Mouse (Mus musculus) T-helper 2 cell (primary cell): ENCODE results near the gene Prr3.
"Not testable (repeated sequence)": the region's sequence is repeated elsewhere in the genome, so short reads cannot be mapped to it uniquely, and the experiment has no call there.

Experiments
- in situ Hi-C: fragments of 300-600 bp; cut with MboI, MseI; formaldehyde crosslinking; loops from one replicate; pipeline ENCODE4 v1.15.1; 2025; ENCODE audit warnings: high pct_unique_total_duplicates

Gene Prr3

DNA sequence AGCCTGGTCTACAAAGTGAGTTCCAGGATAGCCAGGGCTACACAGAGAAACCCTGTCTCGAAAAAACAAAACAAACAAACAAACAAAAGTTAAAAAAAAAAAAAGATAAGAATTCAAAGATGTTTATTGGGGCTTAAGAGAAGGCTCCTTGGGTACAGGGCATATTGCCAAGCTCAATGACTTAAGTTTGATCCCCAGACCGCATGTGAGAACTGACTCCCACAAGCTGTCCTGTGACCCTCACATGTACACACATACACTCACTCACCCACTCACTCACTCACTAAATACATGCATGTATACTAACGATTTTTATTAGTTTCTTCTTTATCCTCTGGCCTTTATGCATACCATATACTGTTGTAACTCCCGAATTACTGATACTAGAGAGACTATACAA is 20.3 kb upstream of the Prr3 start:
- in situ Hi-C loops: loop anchor here (25.0 kb wide), 1 partner anchor 788 kb away; the partner anchor contains the start of genes Gm16181, Lta and Tnf

DNA sequence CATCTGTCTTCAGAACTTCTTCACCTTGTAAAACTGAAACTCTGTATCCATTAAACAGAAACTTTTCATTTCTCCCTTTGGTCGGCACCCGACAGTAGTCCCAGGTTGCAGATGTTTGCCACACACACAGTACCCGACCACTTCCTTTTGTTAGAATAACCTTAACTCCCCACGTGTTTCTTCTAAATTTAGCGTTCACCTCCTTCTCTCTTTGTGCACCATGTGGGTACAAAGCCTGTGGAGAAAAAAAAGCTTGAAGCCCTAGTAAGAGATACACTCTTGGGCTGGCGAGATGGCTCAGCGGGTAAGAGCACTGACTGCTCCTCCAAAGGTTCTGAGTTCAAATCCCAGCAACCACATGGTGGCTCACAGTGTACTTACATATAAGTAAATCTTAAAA is 19.3 kb upstream of the Prr3 start:
- in situ Hi-C loops: loop anchor here (5.0 kb wide), 2 partner anchors 33 to 113 kb away; partner anchors contain the start of gene H2-T23

DNA sequence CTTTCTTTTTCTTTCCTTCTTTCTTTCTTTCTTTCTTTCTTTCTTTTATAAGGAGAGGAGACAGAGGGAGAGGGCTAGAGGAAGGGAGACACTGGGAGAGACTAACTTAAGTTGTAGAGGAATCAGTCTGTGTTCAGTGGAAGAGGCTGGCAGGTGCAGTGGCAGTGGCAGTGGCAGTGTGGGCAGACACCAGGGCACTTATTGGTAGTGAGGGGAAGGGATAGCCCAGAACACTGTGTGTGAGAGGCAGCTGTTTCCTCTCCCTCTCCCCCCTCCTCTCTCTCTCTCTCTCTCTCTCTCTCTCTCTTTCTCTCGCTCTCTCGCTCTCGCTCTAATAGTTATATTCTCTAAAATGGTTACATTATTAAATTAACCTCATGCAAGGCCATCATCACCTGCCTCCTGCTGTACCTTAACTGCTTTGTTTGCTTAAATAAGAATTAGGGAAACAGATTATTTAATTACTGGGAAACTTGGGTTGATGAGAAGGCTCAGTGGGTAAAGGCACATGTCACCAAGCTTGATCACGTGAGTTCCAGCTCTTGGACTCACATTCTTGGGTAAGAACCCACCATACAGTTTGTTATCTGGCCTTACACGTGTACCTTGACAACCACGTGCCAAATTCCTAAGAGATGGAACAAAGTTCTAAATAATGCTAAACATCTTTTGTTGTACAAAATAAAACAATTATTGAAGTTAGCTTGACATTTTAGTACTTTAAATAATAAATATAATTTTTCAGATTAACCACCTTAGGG is 18.7 kb upstream of the Prr3 start:
- in situ Hi-C loops: loop anchor here (5.0 kb wide), 2 partner anchors 34 to 114 kb away; partner anchors contain the start of gene H2-T23

DNA sequence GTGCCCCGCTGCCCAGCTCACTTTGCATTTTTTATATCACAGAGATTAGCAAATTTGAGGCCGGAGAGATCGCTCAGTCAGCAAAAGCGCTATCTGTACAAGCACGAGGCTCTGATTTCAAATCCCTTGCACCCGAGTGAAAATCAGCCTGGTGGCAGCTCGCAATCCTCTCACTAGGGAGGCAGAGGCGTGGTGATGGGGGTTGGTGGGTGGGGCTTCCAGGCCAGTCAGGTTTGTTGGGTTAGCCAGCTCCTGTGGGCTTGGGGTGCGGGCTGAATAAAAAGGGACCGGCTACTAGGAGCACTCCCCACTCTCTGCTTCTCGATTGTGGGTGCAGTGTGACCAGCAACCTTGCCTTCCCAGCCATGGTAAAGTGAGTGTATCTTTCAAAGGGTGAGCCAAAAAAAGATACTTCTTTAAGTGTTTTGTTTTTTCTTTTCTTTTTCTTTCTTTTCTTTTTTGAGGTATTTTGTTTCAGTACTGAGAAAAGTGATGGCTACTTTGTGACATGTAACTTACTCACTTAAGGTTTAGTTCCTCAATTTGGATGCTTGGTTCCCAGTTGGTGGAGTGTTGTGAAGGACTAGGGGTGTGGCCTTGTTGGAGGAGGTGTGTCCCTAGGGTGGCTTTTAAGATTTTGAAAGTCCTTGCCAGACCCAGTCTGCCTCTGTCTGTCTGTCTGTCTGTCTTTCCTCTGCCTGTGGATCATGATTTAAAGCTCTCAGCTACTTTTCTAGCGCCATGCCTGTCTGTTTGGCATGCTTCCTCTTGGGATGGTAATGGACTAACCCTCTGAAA is 17.9 kb upstream of the Prr3 start:
- in situ Hi-C loops: loop anchor here (5.0 kb wide), 2 partner anchors 34 to 114 kb away; partner anchors contain the start of gene H2-T23

- in situ Hi-C loops: loop anchor here (5.0 kb wide), 2 partner anchors 35 to 115 kb away; partner anchors contain the start of gene H2-T23
Observed at GRCm38 (mm10) chr17:35996949-35997348, 16.9 kb upstream of the Prr3 start.

DNA sequence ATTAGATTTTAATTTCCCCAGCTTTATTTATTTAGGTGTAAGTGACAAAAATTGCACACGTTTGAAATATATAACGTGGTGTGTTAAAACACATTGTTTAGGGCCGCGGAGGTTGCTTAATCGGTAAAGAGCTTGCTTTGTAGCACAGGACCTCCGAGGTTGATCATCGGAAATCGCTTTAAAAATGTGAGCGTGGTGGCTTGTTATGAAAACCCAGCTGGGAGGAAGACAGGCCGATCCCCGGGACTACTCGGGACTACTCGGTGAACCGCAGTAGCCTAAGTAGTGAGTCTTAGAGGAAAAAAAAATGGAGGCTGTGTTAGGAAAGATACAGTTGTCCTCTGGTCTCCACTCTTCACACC is 14.8 kb upstream of the Prr3 start:
- in situ Hi-C loops: loop anchor here (5.0 kb wide), 2 partner anchors 37 to 117 kb away; partner anchors contain the start of gene H2-T23

DNA sequence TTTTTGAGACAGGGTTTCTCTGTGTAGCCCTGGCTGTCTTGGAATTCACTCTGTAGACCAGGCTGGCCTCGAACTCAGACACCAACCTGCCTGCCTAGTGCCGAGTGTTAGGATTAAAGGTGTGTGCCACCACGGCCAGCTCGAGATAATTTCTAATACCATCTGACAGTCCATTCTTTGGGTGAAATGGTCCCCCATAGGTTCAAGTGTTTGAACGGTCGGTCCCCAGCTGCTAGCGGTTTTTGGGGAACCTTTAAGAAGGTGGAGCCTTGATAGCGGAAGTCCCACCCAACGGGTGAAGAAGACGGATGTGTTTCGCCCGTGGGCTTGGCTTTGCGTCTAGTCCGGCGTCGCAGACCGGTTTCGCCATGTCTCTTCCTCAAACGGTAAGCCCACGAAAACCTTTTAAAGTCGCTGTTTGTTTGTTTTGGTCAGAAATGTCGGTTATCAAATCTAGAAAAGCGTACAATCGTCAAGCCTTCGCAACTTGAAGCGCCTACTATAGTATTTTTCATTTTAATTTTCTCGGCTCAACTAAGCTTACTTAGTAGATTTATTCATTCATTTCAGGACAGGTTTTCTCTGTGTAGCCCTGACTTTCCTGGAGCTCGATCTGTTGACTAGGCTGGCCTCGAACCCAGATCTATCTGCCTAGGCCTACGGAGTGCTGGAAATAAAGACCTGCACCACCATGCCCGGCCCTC is 14.3 kb upstream of the Prr3 start:
- in situ Hi-C loops: no loop called here

DNA sequence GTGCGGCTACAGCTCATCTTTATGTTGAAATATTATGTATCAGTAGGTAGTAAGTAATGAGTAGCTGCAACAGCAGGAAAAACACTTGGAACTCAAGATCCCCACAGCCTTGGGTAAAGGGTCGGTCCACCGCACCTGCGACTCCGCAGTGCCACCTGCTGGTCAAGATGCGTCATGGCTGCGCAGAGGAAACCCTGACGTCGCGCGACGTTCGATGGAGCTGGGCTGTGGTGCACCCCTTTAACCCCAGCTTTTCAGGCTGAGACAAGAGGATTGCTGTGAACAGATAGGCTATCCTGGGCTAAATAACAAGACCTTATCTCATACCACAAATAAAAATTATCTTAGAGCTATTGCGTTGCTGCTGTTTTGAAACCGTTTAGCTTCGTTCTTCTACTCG is 13.6 kb upstream of the Prr3 start:
- in situ Hi-C loops: no loop called here

GRCm38 (mm10) chr17:35991781-35992180 is 11.7 kb upstream of the Prr3 start:
- in situ Hi-C loops: no loop called here

- in situ Hi-C loops: loop anchor here (10.0 kb wide), 1 partner anchor 57 kb away; no protein-coding TSS in a partner anchor
Observed at GRCm38 (mm10) chr17:35981776-35982175, 1.7 kb upstream of the Prr3 start.

DNA sequence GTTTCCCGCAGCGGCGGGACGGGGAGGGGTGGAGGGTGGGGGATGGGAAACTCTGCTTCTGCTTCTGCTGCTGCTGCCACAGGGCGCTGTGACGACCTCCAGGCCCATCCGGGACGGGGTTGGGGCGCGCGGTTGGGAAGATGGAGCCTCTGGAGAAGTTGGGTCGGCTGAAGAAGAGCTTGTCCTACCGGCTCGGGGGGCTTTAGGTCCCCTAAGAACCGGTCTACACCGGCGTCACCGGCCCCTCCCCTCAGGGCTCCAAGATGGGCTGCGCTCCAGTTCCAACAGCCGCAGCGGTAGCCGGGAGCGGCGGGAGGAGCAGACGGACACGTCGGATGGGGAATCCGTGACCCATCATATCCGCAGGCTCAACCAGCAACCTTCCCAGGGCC is 323 bp upstream of the Prr3 start:
- in situ Hi-C loops: loop anchor here (10.0 kb wide), 1 partner anchor 56 kb away; no protein-coding TSS in a partner anchor

DNA sequence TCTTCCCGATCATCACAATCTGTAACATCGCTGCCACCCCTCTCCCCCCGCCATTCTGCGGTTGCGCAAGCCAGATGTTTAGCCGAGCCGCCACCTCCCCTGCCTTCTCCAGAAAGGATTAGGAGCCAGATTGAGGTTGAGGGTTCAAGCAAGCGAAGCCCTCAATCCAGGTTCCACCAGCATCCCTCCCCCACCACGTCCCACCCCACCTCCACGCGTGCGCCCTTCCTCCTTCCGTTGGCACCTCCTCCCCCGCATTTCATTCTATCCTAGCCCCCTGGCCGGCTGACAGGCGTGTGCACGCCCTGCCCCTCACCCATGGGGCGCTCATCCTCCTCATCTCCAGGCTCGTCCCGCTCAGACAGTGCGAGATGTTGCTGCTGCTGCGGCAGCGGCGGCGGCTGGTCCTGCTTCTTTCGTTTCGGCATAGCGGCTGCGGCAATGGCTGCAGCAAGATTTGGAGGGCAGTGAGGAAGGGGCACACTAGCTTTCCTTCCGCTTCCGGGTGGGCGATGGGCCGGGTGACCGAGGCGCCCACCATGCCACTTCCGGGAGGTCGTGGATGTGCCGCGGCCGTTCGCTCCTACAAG is 1.1 kb downstream of the Prr3 start:
- in situ Hi-C loops: no loop called here

- in situ Hi-C loops: no loop called here
Observed at GRCm38 (mm10) chr17:35972131-35972530, 7.9 kb downstream of the Prr3 start.

DNA sequence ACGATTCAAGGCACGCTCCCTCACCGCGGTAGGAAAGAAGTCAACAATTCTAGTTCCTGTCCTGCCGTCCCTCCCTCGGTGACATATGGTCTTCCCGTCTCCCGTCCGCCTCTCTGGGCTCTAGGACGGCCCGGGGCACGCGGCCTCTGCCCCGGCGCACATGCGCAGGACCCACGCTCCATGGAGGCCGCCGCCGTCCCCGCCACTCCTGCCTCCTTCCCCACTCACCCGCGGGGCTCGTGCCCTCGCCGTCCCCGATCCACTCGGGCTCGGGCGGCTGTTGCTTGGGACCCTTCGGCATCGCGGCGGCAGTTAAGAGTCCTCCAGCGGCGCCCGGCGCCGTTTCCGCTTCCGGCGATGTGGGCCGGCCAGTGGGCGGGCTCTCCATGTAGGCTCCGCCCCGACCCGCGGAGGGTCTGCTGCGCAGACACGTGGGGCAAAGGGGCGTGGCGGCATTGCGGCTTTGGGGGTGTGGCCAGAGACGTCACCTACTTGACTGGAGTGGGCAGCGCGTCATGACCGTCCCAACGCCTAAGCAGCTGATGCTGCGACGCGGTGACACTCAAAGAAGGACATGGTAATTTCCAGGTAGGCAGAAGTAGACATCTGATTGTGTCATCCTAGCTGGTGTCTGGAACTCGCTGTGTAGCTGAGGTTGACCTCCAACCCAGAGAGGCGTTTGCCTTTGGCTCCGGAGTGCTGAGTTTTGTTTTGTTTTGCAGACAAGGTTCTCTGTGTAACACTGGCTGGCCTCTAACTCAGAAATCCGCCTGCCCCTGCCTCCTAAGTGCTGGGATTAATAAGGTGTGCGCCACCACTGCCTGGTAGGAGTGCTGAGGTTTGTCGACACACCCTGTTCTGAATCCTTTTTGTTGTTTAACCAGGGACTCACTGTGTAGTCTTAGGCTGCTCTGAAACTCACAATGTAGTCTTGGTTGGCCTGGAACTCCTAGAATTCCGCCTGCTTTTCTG is 10.3 kb downstream of the Prr3 start, which contains the start of gene Abcf1:
TSS of gene Abcf1 (minus strand) at position 344 of the 972 bp plus-strand sequence.
- in situ Hi-C loops: no loop called here

GRCm38 (mm10) chr17:35967621-35968020 is 12.4 kb downstream of the Prr3 start:
- in situ Hi-C loops: no loop called here

- in situ Hi-C loops: loop anchor here (5.0 kb wide), 1 partner anchor 36 kb away; no protein-coding TSS in a partner anchor
Observed at GRCm38 (mm10) chr17:35963279-35963678, 16.8 kb downstream of the Prr3 start.

- in situ Hi-C loops: no loop called here
Observed at GRCm38 (mm10) chr17:35958533-35959223, 21.4 kb downstream of the Prr3 start.

GRCm38 (mm10) chr17:35954665-35955064 is 25.4 kb downstream of the Prr3 start:
- in situ Hi-C loops: no loop called here

DNA sequence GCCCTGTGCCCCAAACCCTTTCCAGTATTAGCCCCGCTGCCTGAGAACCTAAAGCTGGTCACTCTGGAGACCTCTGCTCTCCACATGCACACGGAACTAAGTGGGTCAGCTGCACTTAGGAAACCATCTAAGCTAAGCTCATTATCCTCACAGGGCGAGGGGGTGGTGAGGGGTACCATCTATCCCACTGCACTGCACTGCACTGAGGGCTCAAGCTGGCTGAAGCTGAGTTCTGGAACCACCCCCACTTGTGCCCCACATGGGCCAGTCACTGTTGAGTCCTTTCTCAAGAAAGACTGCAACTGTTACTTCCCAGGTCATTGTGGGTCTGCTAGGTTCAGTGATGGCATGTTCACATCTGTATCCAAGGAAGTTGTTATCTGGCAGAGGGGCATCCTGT is 27.5 kb downstream of the Prr3 start:
- in situ Hi-C loops: not testable (repeated sequence)
